ENCODE assay signal across 8 mouse cellular contexts in the genomic region with DNA sequence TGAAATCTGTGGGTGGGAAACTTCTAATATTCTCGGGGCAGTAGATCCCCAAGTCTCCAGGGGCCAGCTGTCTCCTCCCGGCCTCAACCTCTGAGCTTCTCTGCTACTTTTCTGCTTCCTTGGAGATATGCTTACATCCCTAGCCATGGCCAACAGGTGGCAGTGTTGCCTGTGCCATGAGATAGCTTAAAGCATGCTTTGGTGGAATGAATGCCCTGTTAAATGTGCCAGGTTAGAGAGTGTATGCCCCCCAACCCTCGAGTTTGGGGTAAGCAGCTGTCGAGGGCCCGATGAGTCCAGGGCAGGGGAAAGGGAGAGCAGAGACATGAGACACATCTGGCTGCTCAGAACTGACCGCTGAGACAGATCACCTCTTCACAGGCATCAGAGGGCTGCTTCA. TPM values are rescaled to one million over a fixed set of nuclear protein-coding genes. Genes with fewer than 3 reads are reported as not detected.
DNase-seq lines count a peak whose midpoint lies in the region; ATAC-seq and TF ChIP-seq lines count a peak whose summit lies in the region.

No protein-coding gene starts in this region.

- DNase-seq in adrenal gland, adult 2 months, result peak; percentile 74
- peak; percentile 88 for DNase-seq in heart, embryonic 10.5 days (ENCODE audit: low spot score)
- DNase-seq in kidney, postnatal 25 days, result peak; percentile 75 to 87
- peak; percentile 53 to 66 (median 56) for DNase-seq in liver, embryonic 14.5 days (ENCODE audit: low read depth in 3 of 3, low spot score in 3 of 3)

- H3K27ac ChIP-seq in embryonic facial prominence, embryonic 13.5 days, result 0 out of 2 replicates have a peak overlapping the region, but pooled peaks have one; percentile 22
- H3K27ac ChIP-seq in heart, embryonic 10.5 days, result no peak overlapping the region
- no peak overlapping the region for H3K27ac ChIP-seq in liver, embryonic 14.5 days
- H3K27ac ChIP-seq in neural tube, embryonic 12.5 days, result no peak overlapping the region
- no peak overlapping the region for H3K27ac ChIP-seq in stomach, embryonic 16.5 days (ENCODE audit: low read length)

- TF ChIP-seq EP300 in liver, embryonic 14.5 days (IDR thresholded peaks at IDR 0.05; ENCODE audit: low read depth), result no peak

- no peaks in the 10 kb centered on the region for H3K27me3 ChIP-seq in C2C12 (ENCODE audit: control insufficient read depth, insufficient read depth, insufficient read length)
- H3K27me3 ChIP-seq in embryonic facial prominence, embryonic 13.5 days, result no peaks in the 10 kb centered on the region
- H3K27me3 ChIP-seq in heart, embryonic 10.5 days (ENCODE audit: insufficient read depth, poor library complexity, severe bottlenecking), result peaks cover 28% of the 10 kb centered on the region; the same call in 1 of the 2 replicates
- no peaks in the 10 kb centered on the region for H3K27me3 ChIP-seq in liver, embryonic 14.5 days (ENCODE audit: control insufficient read depth, insufficient read depth, low read length)
- peaks cover 9% of the 10 kb centered on the region for H3K27me3 ChIP-seq in neural tube, embryonic 12.5 days (replicated peaks)
- no peaks in the 10 kb centered on the region for H3K27me3 ChIP-seq in stomach, embryonic 16.5 days (ENCODE audit: control insufficient read depth, insufficient read depth, low read length)

- ATAC-seq in embryonic facial prominence, embryonic 13.5 days (ENCODE audit: insufficient number of reproducible peaks, insufficient read depth, low FRiP score, low TSS enrichment, low read depth), result no peak
- no peak for ATAC-seq in liver, embryonic 14.5 days (ENCODE audit: insufficient read depth)
- 0 out of 2 replicates have a peak, but pooled peaks have one; percentile 31 for ATAC-seq in neural tube, embryonic 12.5 days (ENCODE audit: low FRiP score, low read depth)
- ATAC-seq in stomach, embryonic 16.5 days (ENCODE audit: insufficient read depth, low FRiP score), result peak; percentile 23; the same call in 1 of the 2 replicates

- 14% methylated on average over 6 of the region's 6 CpGs for WGBS in embryonic facial prominence, embryonic 13.5 days
- WGBS in heart, embryonic 10.5 days, result 13% methylated on average over 6 of the region's 6 CpGs
- 20% methylated on average over 6 of the region's 6 CpGs for WGBS in liver, embryonic 14.5 days (ENCODE audit: insufficient replicate concordance)
- 14% methylated on average over 6 of the region's 6 CpGs for WGBS in neural tube, embryonic 12.5 days
- WGBS in stomach, embryonic 16.5 days, result 13% methylated on average over 6 of the region's 6 CpGs

- H3ac ChIP-seq in C2C12 (ENCODE audit: control insufficient read depth, insufficient read length, low read depth), result no peak overlapping the region

- H3K9ac ChIP-seq in embryonic facial prominence, embryonic 13.5 days, result no peak overlapping the region
- H3K9ac ChIP-seq in liver, embryonic 14.5 days (replicated peaks), result no peak overlapping the region
- no peak overlapping the region for H3K9ac ChIP-seq in neural tube, embryonic 12.5 days
- no peak overlapping the region for H3K9ac ChIP-seq in stomach, embryonic 16.5 days (ENCODE audit: low read length)

- H3K36me3 ChIP-seq in C2C12 (ENCODE audit: control insufficient read depth, insufficient read depth), result peaks cover 27% of the 10 kb centered on the region
- H3K36me3 ChIP-seq in embryonic facial prominence, embryonic 13.5 days, result peaks cover 44% of the 10 kb centered on the region
- peaks cover 42% of the 10 kb centered on the region for H3K36me3 ChIP-seq in heart, embryonic 10.5 days
- H3K36me3 ChIP-seq in liver, embryonic 14.5 days (replicated peaks; ENCODE audit: control insufficient read depth, insufficient read depth, low read depth), result peaks cover 18% of the 10 kb centered on the region
- H3K36me3 ChIP-seq in neural tube, embryonic 12.5 days, result peaks cover 32% of the 10 kb centered on the region
- H3K36me3 ChIP-seq in stomach, embryonic 16.5 days (ENCODE audit: control insufficient read depth, insufficient read depth, low read length), result peaks cover 19% of the 10 kb centered on the region

- H3K4me3 ChIP-seq in C2C12 (ENCODE audit: insufficient read depth, poor library complexity, severe bottlenecking), result no peak overlapping the region
- H3K4me3 ChIP-seq in embryonic facial prominence, embryonic 13.5 days, result no peak overlapping the region
- H3K4me3 ChIP-seq in heart, embryonic 10.5 days, result no peak overlapping the region
- no peak overlapping the region for H3K4me3 ChIP-seq in liver, embryonic 14.5 days (ENCODE audit: insufficient read depth in 1 of 2, low read depth in 2 of 2, low read length in 2 of 2)
- H3K4me3 ChIP-seq in neural tube, embryonic 12.5 days, result no peak overlapping the region
- H3K4me3 ChIP-seq in stomach, embryonic 16.5 days (replicated peaks; ENCODE audit: low read length), result no peak overlapping the region

- H3K4me1 ChIP-seq in embryonic facial prominence, embryonic 13.5 days, result 0 out of 2 replicates have a peak, but pooled peaks cover 4% of the 10 kb centered on the region
- peaks cover 14% of the 10 kb centered on the region; the same call in 1 of the 2 replicates for H3K4me1 ChIP-seq in heart, embryonic 10.5 days
- no peaks in the 10 kb centered on the region for H3K4me1 ChIP-seq in liver, embryonic 14.5 days (replicated peaks; ENCODE audit: control insufficient read depth in 2 of 2, insufficient read depth in 2 of 2, low read length in 1 of 2)
- H3K4me1 ChIP-seq in neural tube, embryonic 12.5 days, result peaks cover 18% of the 10 kb centered on the region
- no peaks in the 10 kb centered on the region for H3K4me1 ChIP-seq in stomach, embryonic 16.5 days (ENCODE audit: control insufficient read depth, insufficient read depth, low read length)

- no peaks in the 10 kb centered on the region for H3K79me2 ChIP-seq in C2C12 (ENCODE audit: control insufficient read depth, insufficient read depth)

- no peak overlapping the region for H3K4me2 ChIP-seq in embryonic facial prominence, embryonic 13.5 days
- no peak overlapping the region for H3K4me2 ChIP-seq in liver, embryonic 14.5 days (ENCODE audit: low read depth)
- no peak overlapping the region for H3K4me2 ChIP-seq in neural tube, embryonic 12.5 days (replicated peaks)
- no peak overlapping the region for H3K4me2 ChIP-seq in stomach, embryonic 16.5 days (ENCODE audit: low read depth, low read length)

- peaks cover 11% of the 10 kb centered on the region; the same call in 1 of the 2 replicates for H3K9me3 ChIP-seq in embryonic facial prominence, embryonic 13.5 days
- H3K9me3 ChIP-seq in heart, embryonic 10.5 days, result peaks cover 10% of the 10 kb centered on the region
- H3K9me3 ChIP-seq in liver, embryonic 14.5 days (ENCODE audit: control insufficient read depth, low read length), result no peaks in the 10 kb centered on the region; the same call in none of the 2 replicates
- H3K9me3 ChIP-seq in neural tube, embryonic 12.5 days, result peaks cover 8% of the 10 kb centered on the region
- H3K9me3 ChIP-seq in stomach, embryonic 16.5 days (replicated peaks; ENCODE audit: control insufficient read depth, low read length), result peaks cover 8% of the 10 kb centered on the region; the same call in 1 of the 2 replicates

- no peaks in the 10 kb centered on the region for H3K79me3 ChIP-seq in C2C12 (ENCODE audit: low read depth)

- peak; percentile 77 for TF ChIP-seq CTCF in C2C12 (IDR thresholded peaks at IDR 0.05; ENCODE audit: control insufficient read depth, insufficient read depth, insufficient read length)
- peak; percentile 96 for TF ChIP-seq CTCF in liver, embryonic 14.5 days (IDR thresholded peaks at IDR 0.05; ENCODE audit: low read depth)

TF ChIP-seq in C2C12, 6 proteins besides CTCF, POLR2A, EP300 and RAD21:
- peak; percentile 60 for TF ChIP-seq MAX (IDR thresholded peaks at IDR 0.05)
- TF ChIP-seq FOSL1 (IDR thresholded peaks at IDR 0.05; ENCODE audit: insufficient read depth, low read length, poor library complexity, severe bottlenecking), result no peak
- TF ChIP-seq USF1 (IDR thresholded peaks at IDR 0.05; ENCODE audit: low read depth), result no peak
- TF ChIP-seq CEBPB (IDR thresholded peaks at IDR 0.05; ENCODE audit: low read depth), result no peak
- TF ChIP-seq MYOG (IDR thresholded peaks at IDR 0.05; ENCODE audit: control insufficient read depth, extremely low read depth, insufficient read length), result no peak
- no peak for TF ChIP-seq MYOD1 (IDR thresholded peaks at IDR 0.05; ENCODE audit: control insufficient read depth, insufficient read length, low read depth)
TF ChIP-seq in C2C12: peak in this region for 1.

RNA-seq across cellular contexts. Expression of a gene that starts 18.4 kb away (rescaled TPM):
- not detected for polyA plus RNA-seq in C2C12 (2012; fragmentation: generic; extraction: Trizol)
- total RNA-seq in adrenal gland, adult 2 months (2021), result 1 to 10 TPM; 2.2 to 2.8 TPM
- polyA plus RNA-seq in adrenal gland, adult 2 months (2012; rRNA removed), result 6.1 and 6.7 TPM in 2 replicates
- polyA plus RNA-seq in embryonic facial prominence, embryonic 13.5 days (2015; fragmentation: Nextera tagmentation; extraction: Ambion mirVana), result 1.4 and 1.6 TPM in 2 replicates
- 0.20 and 0.46 TPM in 2 replicates for polyA plus RNA-seq in heart, embryonic 10.5 days (2016; fragmentation: Nextera tagmentation; extraction: Ambion mirVana)
- 0.08 TPM in 1 of 2 replicates, not detected in the other for polyA plus RNA-seq in liver, embryonic 14.5 days (2012; rRNA removed)
- polyA plus RNA-seq in liver, embryonic 14.5 days (2014; fragmentation: Nextera tagmentation; extraction: Ambion mirVana), result not detected in 2 replicates
- polyA plus RNA-seq in neural tube, embryonic 12.5 days (2016; fragmentation: Nextera tagmentation; extraction: Ambion mirVana), result 0.28 and 0.85 TPM in 2 replicates
- polyA plus RNA-seq in stomach, embryonic 16.5 days (2015; fragmentation: Nextera tagmentation; extraction: Ambion mirVana), result 0.32 and 0.61 TPM in 2 replicates

RNA-seq across cellular contexts. Expression of a gene that starts 18.5 kb away (rescaled TPM):
- 3.2 TPM for polyA plus RNA-seq in C2C12 (2012; fragmentation: generic; extraction: Trizol)
- total RNA-seq in adrenal gland, adult 2 months (2021), result 10 to 100 TPM; 57.3 to 75.3 TPM
- polyA plus RNA-seq in adrenal gland, adult 2 months (2012; rRNA removed), result 172 and 232 TPM in 2 replicates
- polyA plus RNA-seq in embryonic facial prominence, embryonic 13.5 days (2015; fragmentation: Nextera tagmentation; extraction: Ambion mirVana), result 14.9 and 17.5 TPM in 2 replicates
- polyA plus RNA-seq in heart, embryonic 10.5 days (2016; fragmentation: Nextera tagmentation; extraction: Ambion mirVana), result 11.0 and 14.4 TPM in 2 replicates
- polyA plus RNA-seq in liver, embryonic 14.5 days (2012; rRNA removed), result 2.4 and 3.1 TPM in 2 replicates
- 6.7 and 7.6 TPM in 2 replicates for polyA plus RNA-seq in liver, embryonic 14.5 days (2014; fragmentation: Nextera tagmentation; extraction: Ambion mirVana)
- polyA plus RNA-seq in neural tube, embryonic 12.5 days (2016; fragmentation: Nextera tagmentation; extraction: Ambion mirVana), result 7.0 and 8.0 TPM in 2 replicates
- polyA plus RNA-seq in stomach, embryonic 16.5 days (2015; fragmentation: Nextera tagmentation; extraction: Ambion mirVana), result 14.2 and 14.6 TPM in 2 replicates

Comparison
In these comparisons a context has a peak if more than half of its experiments do, and no peak if none do; other contexts are left out.
1. ATAC-seq: peak in neural tube, embryonic 12.5 days (single experiment) and stomach, embryonic 16.5 days (single experiment); none in embryonic facial prominence, embryonic 13.5 days (single experiment) and liver, embryonic 14.5 days (single experiment).
2. Peak in every context shown above with its lines, with median percentiles within 50 percentile points of each other: DNase-seq.